In genomic region chr17:64612135-64612885, GRCm38 (mm10) we compare ENCODE assay signal across 11 mouse cellular contexts. TPM values are rescaled to one million over a fixed set of nuclear protein-coding genes. Genes with fewer than 3 reads are reported as not detected.
DNase-seq lines count a peak whose midpoint lies in the region; ATAC-seq and TF ChIP-seq lines count a peak whose summit lies in the region.
"Had no signal": no experiment of that assay in that cellular context is flagged by ENCODE, and none has a peak within 500 bp of the region (broad histone marks: within the 10 kb centered on the region; RNA-seq: fewer than 3 reads in every experiment).

No protein-coding gene starts in this region.

- DNase-seq in adrenal gland, postnatal 10 days = peak; percentile 77
- peak; percentile 37 for DNase-seq in gastrocnemius, postnatal 10 days
- DNase-seq in thymus, postnatal 0 days (ENCODE audit: low spot score) = no peak
- DNase-seq in left cerebral cortex, adult 18-20 months (ENCODE audit: low spot score in 2 of 2) = no peak
- no peak for DNase-seq in ovary, postnatal 36 days (ENCODE audit: low spot score)
- DNase-seq: cerebellum, adult 9-10 months; liver, embryonic 13.5 days had no signal

- no peaks in the 10 kb centered on the region for H3K27me3 ChIP-seq in intestine, embryonic 15.5 days (replicated peaks)
- H3K27me3 ChIP-seq in intestine, postnatal 0 days (replicated peaks; ENCODE audit: control insufficient read depth, insufficient read depth, low read length) = no peaks in the 10 kb centered on the region
- no peaks in the 10 kb centered on the region for H3K27me3 ChIP-seq in limb, embryonic 15.5 days
- H3K27me3 ChIP-seq: liver, embryonic 13.5 days had no signal

- no peak for TF ChIP-seq CTCF in intestine, postnatal 0 days (IDR thresholded peaks at IDR 0.05; ENCODE audit: low read depth)

- H3K9ac ChIP-seq in intestine, embryonic 15.5 days = no peak overlapping the region
- no peak overlapping the region for H3K9ac ChIP-seq in intestine, postnatal 0 days (ENCODE audit: low read depth, low read length)
- no peak overlapping the region for H3K9ac ChIP-seq in limb, embryonic 15.5 days
- H3K9ac ChIP-seq: liver, embryonic 13.5 days had no signal

- H3K27ac ChIP-seq in intestine, embryonic 15.5 days = no peak overlapping the region
- no peak overlapping the region for H3K27ac ChIP-seq in intestine, postnatal 0 days (ENCODE audit: low read depth, low read length)
- peak overlapping the region; percentile 91 for H3K27ac ChIP-seq in limb, embryonic 15.5 days
- H3K27ac ChIP-seq: liver, embryonic 13.5 days had no signal

- H3K4me3 ChIP-seq in intestine, embryonic 15.5 days (replicated peaks) = no peak overlapping the region
- no peak overlapping the region for H3K4me3 ChIP-seq in intestine, postnatal 0 days (ENCODE audit: low read depth, low read length)
- no peak overlapping the region for H3K4me3 ChIP-seq in limb, embryonic 15.5 days
- H3K4me3 ChIP-seq: liver, embryonic 13.5 days; myocyte had no signal

- 75% methylated on average over 16 of the region's 16 CpGs for WGBS in intestine, embryonic 15.5 days
- 80% methylated on average over 16 of the region's 16 CpGs for whole genome bisulfite sequencing in intestine, postnatal 0 days
- WGBS in limb, embryonic 15.5 days = 53% methylated on average over 16 of the region's 16 CpGs

- no peak overlapping the region for H3K4me2 ChIP-seq in intestine, embryonic 15.5 days (replicated peaks)
- no peak overlapping the region for H3K4me2 ChIP-seq in intestine, postnatal 0 days (replicated peaks; ENCODE audit: low read depth)
- H3K4me2 ChIP-seq in limb, embryonic 15.5 days = 0 out of 2 replicates have a peak overlapping the region, but pooled peaks have one; percentile 10
- H3K4me2 ChIP-seq: liver, embryonic 13.5 days had no signal

- peak; percentile 55 for ATAC-seq in intestine, embryonic 15.5 days
- ATAC-seq in intestine, postnatal 0 days = no peak
- ATAC-seq in limb, embryonic 15.5 days (ENCODE audit: insufficient number of reproducible peaks, low FRiP score, low TSS enrichment, low read depth) = peak; percentile 88

- H3K9me3 ChIP-seq in intestine, embryonic 15.5 days = no peaks in the 10 kb centered on the region
- no peaks in the 10 kb centered on the region for H3K9me3 ChIP-seq in intestine, postnatal 0 days (ENCODE audit: control insufficient read depth)
- H3K9me3 ChIP-seq in limb, embryonic 15.5 days = no peaks in the 10 kb centered on the region
- H3K9me3 ChIP-seq: liver, embryonic 13.5 days had no signal

- H3K4me1 ChIP-seq in intestine, embryonic 15.5 days (replicated peaks) = no peaks in the 10 kb centered on the region; the same call in 1 of the 2 replicates
- 0 out of 2 replicates have a peak, but pooled peaks cover 5% of the 10 kb centered on the region for H3K4me1 ChIP-seq in intestine, postnatal 0 days (replicated peaks; ENCODE audit: control insufficient read depth, insufficient read depth, low read length)
- H3K4me1 ChIP-seq in limb, embryonic 15.5 days = peaks cover 34% of the 10 kb centered on the region

- no peaks in the 10 kb centered on the region for H3K36me3 ChIP-seq in intestine, embryonic 15.5 days
- H3K36me3 ChIP-seq in intestine, postnatal 0 days (ENCODE audit: control insufficient read depth, insufficient read depth) = no peaks in the 10 kb centered on the region
- H3K36me3 ChIP-seq in limb, embryonic 15.5 days = peaks cover 4% of the 10 kb centered on the region

RNA-seq across cellular contexts. Expression of gene Man2a1, which starts 11.8 kb away (rescaled TPM):
- polyA plus RNA-seq in intestine, embryonic 15.5 days (2015; fragmentation: Nextera tagmentation; extraction: Ambion mirVana) = 11.6 and 13.9 TPM in 2 replicates
- polyA plus RNA-seq in intestine, postnatal 0 days (2015; fragmentation: Nextera tagmentation; extraction: Ambion mirVana) = 7.2 and 8.7 TPM in 2 replicates
- total RNA-seq in adrenal gland, postnatal 10 days (2021) = 100 to 1,000 TPM in 1 of 2 experiments, 10 to 100 TPM in 1; 87.4 to 125 TPM
- 10 to 100 TPM; 26.8 to 35.2 TPM for total RNA-seq in gastrocnemius, postnatal 10 days (2021)
- polyA plus RNA-seq in limb, embryonic 15.5 days (2015; fragmentation: Nextera tagmentation; extraction: Ambion mirVana) = 13.0 and 15.6 TPM in 2 replicates
- 9.9 and 13.9 TPM in 2 replicates for polyA plus RNA-seq in thymus, postnatal 0 days (2015; fragmentation: Nextera tagmentation; extraction: Ambion mirVana)
- total RNA-seq in left cerebral cortex, adult 18-20 months (2021) = 10 to 100 TPM; 17.2 to 18.8 TPM

Comparison
In these comparisons a context has a peak if more than half of its experiments do, and no peak if none do; other contexts are left out.
1. DNase-seq: peak in adrenal gland, postnatal 10 days (single experiment) and gastrocnemius, postnatal 10 days (single experiment); none in thymus, postnatal 0 days (single experiment), left cerebral cortex, adult 18-20 months (0 of 2) and ovary, postnatal 36 days (single experiment).